In the genomic region with DNA sequence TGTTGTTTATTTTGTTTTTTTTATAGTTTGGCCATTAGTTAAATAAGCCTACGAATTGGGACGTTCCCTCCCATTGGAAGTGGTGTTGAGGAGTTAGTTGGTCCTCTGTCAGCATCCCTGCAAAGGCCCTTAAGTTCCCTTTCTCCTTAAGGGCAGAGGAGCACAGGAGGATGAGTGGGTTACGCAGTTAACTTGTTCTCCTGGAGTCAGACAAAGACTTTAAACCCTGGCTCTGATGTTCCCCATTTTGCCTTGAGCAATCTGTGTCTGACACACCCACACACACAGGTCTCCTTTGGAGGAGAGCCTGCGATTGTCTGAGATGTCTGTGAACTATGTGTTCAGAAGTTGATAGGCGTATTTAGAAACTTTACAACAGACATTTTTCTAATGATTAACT, we compare ENCODE assay signal across 8 mouse cellular contexts. TPM values are rescaled to one million over a fixed set of nuclear protein-coding genes. Genes with fewer than 3 reads are reported as not detected.
DNase-seq lines count a peak whose midpoint lies in the region; ATAC-seq and TF ChIP-seq lines count a peak whose summit lies in the region.

No protein-coding gene starts in this region.

- intact Hi-C loops in gastrocnemius, postnatal 36 days (cut with DNase I): no loop called here

- no peaks in the 10 kb centered on the region for H3K36me3 ChIP-seq in forebrain, embryonic 11.5 days (ENCODE audit: control insufficient read depth, insufficient read depth, low read length)
- H3K36me3 ChIP-seq in limb, embryonic 14.5 days (ENCODE audit: control insufficient read depth, insufficient read depth, low read length): 0 out of 2 replicates have a peak, but pooled peaks cover 3% of the 10 kb centered on the region
- no peaks in the 10 kb centered on the region for H3K36me3 ChIP-seq in neural tube, embryonic 14.5 days (ENCODE audit: control insufficient read depth, insufficient read depth, low read length)

- no peaks in the 10 kb centered on the region for H3K27me3 ChIP-seq in forebrain, embryonic 11.5 days (ENCODE audit: control insufficient read depth, insufficient read depth, low read length)
- H3K27me3 ChIP-seq in limb, embryonic 14.5 days (ENCODE audit: control insufficient read depth, insufficient read depth, low read length): no peaks in the 10 kb centered on the region
- H3K27me3 ChIP-seq in neural tube, embryonic 14.5 days (ENCODE audit: control insufficient read depth, insufficient read depth, low read length): no peaks in the 10 kb centered on the region

- 59% methylated on average over 5 of the region's 5 CpGs for WGBS in forebrain, embryonic 11.5 days
- WGBS in limb, embryonic 14.5 days: 29% methylated on average over 5 of the region's 5 CpGs
- 23% methylated on average over 5 of the region's 5 CpGs for WGBS in neural tube, embryonic 14.5 days

- H3K4me3 ChIP-seq in forebrain, embryonic 11.5 days (ENCODE audit: low read depth, low read length): no peak overlapping the region; the same call in 1 of the 2 replicates
- peak overlapping the region; percentile 89 for H3K4me3 ChIP-seq in limb, embryonic 14.5 days (replicated peaks; ENCODE audit: low read length)
- H3K4me3 ChIP-seq in neural tube, embryonic 14.5 days (ENCODE audit: low read depth, low read length): peak overlapping the region; percentile 95

- no peak overlapping the region for H3K9ac ChIP-seq in forebrain, embryonic 11.5 days (ENCODE audit: low read length)
- peak overlapping the region; percentile 91 for H3K9ac ChIP-seq in limb, embryonic 14.5 days (ENCODE audit: low read depth, low read length, severe bottlenecking)
- H3K9ac ChIP-seq in neural tube, embryonic 14.5 days (replicated peaks; ENCODE audit: low read depth, low read length): peak overlapping the region; percentile 98; the same call in 1 of the 2 replicates

- no peak for ATAC-seq in forebrain, embryonic 11.5 days (replicated peaks; ENCODE audit: low FRiP score)
- no peak for ATAC-seq in limb, embryonic 14.5 days (ENCODE audit: low FRiP score, low read depth)
- ATAC-seq in neural tube, embryonic 14.5 days (ENCODE audit: low read depth): no peak

- no peak for TF ChIP-seq POLR2A in limb, embryonic 14.5 days (IDR thresholded peaks at IDR 0.05; ENCODE audit: borderline replicate concordance, extremely low read depth, insufficient read depth, insufficient read length)

- no peak overlapping the region for H3K27ac ChIP-seq in forebrain, embryonic 11.5 days (ENCODE audit: low read depth, low read length)
- H3K27ac ChIP-seq in limb, embryonic 14.5 days (replicated peaks; ENCODE audit: low read depth, low read length): no peak overlapping the region
- H3K27ac ChIP-seq in neural tube, embryonic 14.5 days (ENCODE audit: low read depth, low read length): no peak overlapping the region

- H3K4me1 ChIP-seq in forebrain, embryonic 11.5 days (replicated peaks; ENCODE audit: control insufficient read depth, insufficient read depth, low read length): peaks cover 10% of the 10 kb centered on the region
- H3K4me1 ChIP-seq in limb, embryonic 14.5 days (ENCODE audit: control insufficient read depth, insufficient read depth, low read length): peaks cover 14% of the 10 kb centered on the region
- peaks cover 15% of the 10 kb centered on the region for H3K4me1 ChIP-seq in neural tube, embryonic 14.5 days (ENCODE audit: control insufficient read depth, insufficient read depth, low read length)

- DNase-seq in right cerebral cortex, adult 18-20 months: peak; percentile 31
- DNase-seq in right cerebral cortex, postnatal 4 days: no peak
- DNase-seq in forebrain, embryonic 11.5 days (ENCODE audit: low spot score): no peak
- no peak for DNase-seq in limb, embryonic 14.5 days (ENCODE audit: low spot score)
- no peak for DNase-seq in gastrocnemius, postnatal 36 days
- DNase-seq in layer of hippocampus, postnatal 25 days (ENCODE audit: extremely low spot score in 1 of 2, low spot score in 1 of 2): no peak
- DNase-seq in adrenal gland, adult 18-20 months (ENCODE audit: low spot score in 2 of 2): no peak

- H3K4me2 ChIP-seq in forebrain, embryonic 11.5 days (ENCODE audit: low read depth, low read length, severe bottlenecking): peak overlapping the region; percentile 97
- peak overlapping the region; percentile 58 for H3K4me2 ChIP-seq in limb, embryonic 14.5 days (replicated peaks; ENCODE audit: low read depth, low read length, severe bottlenecking)
- peak overlapping the region; percentile 72 for H3K4me2 ChIP-seq in neural tube, embryonic 14.5 days (ENCODE audit: low read depth, low read length)

- H3K9me3 ChIP-seq in forebrain, embryonic 11.5 days (ENCODE audit: control insufficient read depth, low read length): no peaks in the 10 kb centered on the region
- H3K9me3 ChIP-seq in limb, embryonic 14.5 days (ENCODE audit: control insufficient read depth, low read length): no peaks in the 10 kb centered on the region
- no peaks in the 10 kb centered on the region for H3K9me3 ChIP-seq in neural tube, embryonic 14.5 days (ENCODE audit: control insufficient read depth, low read length)

RNA-seq across cellular contexts. Expression of gene Ifngr2, which starts 1.1 kb away (rescaled TPM):
- polyA plus RNA-seq in forebrain, embryonic 11.5 days (2014; fragmentation: Nextera tagmentation; extraction: Ambion mirVana): 28.8 and 31.6 TPM in 2 replicates
- polyA plus RNA-seq in limb, embryonic 14.5 days (2012; rRNA removed): 22.6 and 23.0 TPM in 2 replicates
- 45.4 and 49.1 TPM in 2 replicates for polyA plus RNA-seq in limb, embryonic 14.5 days (2014; fragmentation: Nextera tagmentation; extraction: Ambion mirVana)
- 99.9 and 102 TPM in 2 replicates for polyA plus RNA-seq in neural tube, embryonic 14.5 days (2014; fragmentation: Nextera tagmentation; extraction: Ambion mirVana)
- 10 to 100 TPM; 58.2 to 63.2 TPM for total RNA-seq in gastrocnemius, postnatal 36 days (2021)
- 10 to 100 TPM; 61.5 to 71.9 TPM for total RNA-seq in layer of hippocampus, postnatal 25 days (2021)
- total RNA-seq in adrenal gland, adult 18-20 months (2021): 10 to 100 TPM; 20.2 to 27.6 TPM

RNA-seq across cellular contexts. Expression of gene Tmem50b, which starts 49.6 kb away (rescaled TPM):
- polyA plus RNA-seq in forebrain, embryonic 11.5 days (2014; fragmentation: Nextera tagmentation; extraction: Ambion mirVana): 36.4 and 42.4 TPM in 2 replicates
- 25.4 and 26.7 TPM in 2 replicates for polyA plus RNA-seq in limb, embryonic 14.5 days (2012; rRNA removed)
- 40.6 and 46.7 TPM in 2 replicates for polyA plus RNA-seq in limb, embryonic 14.5 days (2014; fragmentation: Nextera tagmentation; extraction: Ambion mirVana)
- polyA plus RNA-seq in neural tube, embryonic 14.5 days (2014; fragmentation: Nextera tagmentation; extraction: Ambion mirVana): 113 and 118 TPM in 2 replicates
- total RNA-seq in gastrocnemius, postnatal 36 days (2021): 10 to 100 TPM; 13.7 to 16.4 TPM
- 100 to 1,000 TPM; 105 to 120 TPM for total RNA-seq in layer of hippocampus, postnatal 25 days (2021)
- 10 to 100 TPM; 60.2 to 73.8 TPM for total RNA-seq in adrenal gland, adult 18-20 months (2021)
